Mouse (Mus musculus): ENCODE data around the gene Psg20. TPM values are rescaled to one million over a fixed set of nuclear protein-coding genes. Genes with fewer than 3 reads are reported as not detected.

Psg20 gene
- not detected for polyA plus RNA-seq (2017; shearing (Covaris generic))

DNA sequence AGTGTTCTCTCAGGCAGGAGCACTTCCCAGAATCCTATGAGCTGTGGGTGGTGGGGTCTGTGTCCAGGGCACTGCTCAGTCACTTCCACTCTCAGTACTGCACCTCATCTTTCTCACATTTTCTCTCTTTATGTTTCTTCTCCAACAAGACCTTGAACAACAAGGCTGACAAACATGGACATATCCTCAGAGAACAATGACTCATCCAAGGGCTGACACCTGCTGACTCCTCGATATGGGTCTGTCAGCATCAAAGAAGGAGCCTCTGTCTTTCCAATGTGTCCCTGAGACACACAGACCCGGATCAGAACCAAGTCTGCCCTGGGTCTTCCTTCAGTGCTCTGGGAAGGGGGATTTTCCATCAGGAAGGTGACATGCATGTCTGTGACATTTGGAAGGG lies at the start of gene Psg20:
Gene Psg20, minus strand, starts transcription at position 101 of the 400 bp plus-strand sequence.

DNA sequence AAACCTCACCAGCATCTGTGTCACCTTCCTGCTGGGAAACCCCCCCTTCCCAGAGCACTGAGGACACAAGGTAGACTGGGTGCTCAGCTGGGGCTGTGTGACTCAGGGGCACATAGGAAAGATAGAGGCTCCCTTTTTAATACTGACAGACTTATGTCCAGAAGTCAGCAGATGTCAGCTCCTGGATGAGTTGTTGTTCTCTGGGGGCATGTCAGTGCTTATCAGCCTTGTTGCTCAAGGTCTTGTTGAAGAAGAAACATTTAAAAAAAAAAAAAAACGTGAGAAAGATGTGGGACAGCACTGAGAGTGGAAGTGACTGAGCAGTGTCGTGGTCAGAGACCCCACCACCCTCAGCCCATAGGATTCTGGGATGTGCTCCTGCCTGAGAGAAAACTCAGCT lies 31.8 kb upstream of the Psg20 start, which contains the start of gene Psg22:
Gene Psg22, plus strand, starts transcription at position 301 of the 400 bp plus-strand sequence.

DNA sequence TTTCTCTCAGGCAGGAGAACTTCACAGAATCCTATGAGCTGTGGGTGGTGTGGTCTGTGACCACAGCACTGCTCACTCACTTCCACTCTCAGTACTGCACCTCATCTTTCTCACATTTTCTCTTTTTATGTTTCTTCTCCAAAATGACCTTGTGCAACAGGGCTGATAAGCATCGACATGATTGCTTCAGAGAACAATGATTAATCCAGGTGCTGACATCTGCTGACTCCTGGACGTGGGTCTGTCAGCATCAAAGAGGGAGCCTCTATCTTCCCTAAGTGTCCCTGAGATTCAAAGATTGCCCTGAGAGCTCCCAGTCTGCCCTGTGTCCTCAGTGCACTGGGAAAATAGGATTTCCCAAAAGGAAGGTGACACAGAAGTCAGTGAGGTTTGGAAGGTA lies 29.4 kb downstream of the Psg20 start, which contains the start of gene Psg21:
Gene Psg21, minus strand, starts transcription at position 101 of the 400 bp plus-strand sequence.

Other genes starting within 250 kb of the Psg20 start
- gene Psg26, start 202.0 kb downstream of the Psg20 start, polyA plus RNA-seq (2017; shearing (Covaris generic)), result not detected
- gene Psg25, start 153.9 kb downstream of the Psg20 start, polyA plus RNA-seq (2017; shearing (Covaris generic)), result not detected
- not detected for gene Psg27, start 118.9 kb downstream of the Psg20 start, polyA plus RNA-seq (2017; shearing (Covaris generic))
- gene Psg23, start 69.7 kb downstream of the Psg20 start, polyA plus RNA-seq (2017; shearing (Covaris generic)), result not detected
- gene Psg21, start 29.5 kb downstream of the Psg20 start, polyA plus RNA-seq (2017; shearing (Covaris generic)), result not detected
- not detected for gene Psg22, start 31.9 kb upstream of the Psg20 start, polyA plus RNA-seq (2017; shearing (Covaris generic))
- gene Psg19, start 112.3 kb upstream of the Psg20 start, polyA plus RNA-seq (2017; shearing (Covaris generic)), result not detected
- gene Psg17, start 135.4 kb upstream of the Psg20 start, polyA plus RNA-seq (2017; shearing (Covaris generic)), result not detected
- gene Mill2, start 153.8 kb upstream of the Psg20 start, polyA plus RNA-seq (2017; shearing (Covaris generic)), result not detected
- gene Pglyrp1, start 185.1 kb upstream of the Psg20 start, polyA plus RNA-seq (2017; shearing (Covaris generic)), result 257 TPM
- gene Ccdc61, start 224.2 kb upstream of the Psg20 start, polyA plus RNA-seq (2017; shearing (Covaris generic)), result 36.3 TPM
- gene Nova2, start 239.7 kb upstream of the Psg20 start, polyA plus RNA-seq (2017; shearing (Covaris generic)), result not detected